8 mouse cellular contexts compared by ENCODE assay signal in genomic region chr8:120407701-120408240, GRCm38 (mm10).
DNase-seq lines count a peak whose midpoint lies in the region; ATAC-seq lines count a peak whose summit lies in the region.

No protein-coding gene starts in this region.

- no peak overlapping the region for H3K4me3 ChIP-seq in intestine, embryonic 15.5 days (replicated peaks)
- no peak overlapping the region for H3K4me3 ChIP-seq in lung, embryonic 15.5 days

- ATAC-seq in intestine, embryonic 15.5 days, result peak; percentile 53
- 0 out of 2 replicates have a peak, but pooled peaks have one; percentile 37 for ATAC-seq in lung, embryonic 15.5 days (ENCODE audit: borderline replicate concordance, extremely low read depth, low FRiP score, low TSS enrichment)

- H3K27ac ChIP-seq in intestine, embryonic 15.5 days, result peak overlapping the region; percentile 42; the same call in 1 of the 2 replicates
- H3K27ac ChIP-seq in lung, embryonic 15.5 days, result peak overlapping the region; percentile 66

- H3K36me3 ChIP-seq in intestine, embryonic 15.5 days, result no peaks in the 10 kb centered on the region
- no peaks in the 10 kb centered on the region for H3K36me3 ChIP-seq in lung, embryonic 15.5 days

- H3K4me2 ChIP-seq in intestine, embryonic 15.5 days (replicated peaks), result peak overlapping the region; percentile 12; the same call in 1 of the 2 replicates
- no peak overlapping the region for H3K4me2 ChIP-seq in lung, embryonic 15.5 days

- no peaks in the 10 kb centered on the region for H3K27me3 ChIP-seq in intestine, embryonic 15.5 days (replicated peaks)
- H3K27me3 ChIP-seq in lung, embryonic 15.5 days, result no peaks in the 10 kb centered on the region

- H3K4me1 ChIP-seq in intestine, embryonic 15.5 days (replicated peaks), result peaks cover 48% of the 10 kb centered on the region
- H3K4me1 ChIP-seq in lung, embryonic 15.5 days, result peaks cover 41% of the 10 kb centered on the region

- H3K9me3 ChIP-seq in intestine, embryonic 15.5 days, result no peaks in the 10 kb centered on the region
- no peaks in the 10 kb centered on the region for H3K9me3 ChIP-seq in lung, embryonic 15.5 days

- WGBS in intestine, embryonic 15.5 days, result 18% methylated on average over 9 of the region's 9 CpGs
- WGBS in lung, embryonic 15.5 days, result 7% methylated on average over 9 of the region's 9 CpGs

- no peak overlapping the region for H3K9ac ChIP-seq in intestine, embryonic 15.5 days
- H3K9ac ChIP-seq in lung, embryonic 15.5 days, result no peak overlapping the region

- DNase-seq in ES-CJ7 (ENCODE audit: low read depth, low spot score), result peak; percentile 92
- DNase-seq in c-Kit-negative CD71-positive TER-119-positive erythroid progenitor cells, embryonic 14.5 days (ENCODE audit: low read depth, low spot score), result peak; percentile 44
- peak; percentile 30 for DNase-seq in gastrocnemius, postnatal 25 days
- peak; percentile 54 for DNase-seq in retina, postnatal 7 days (ENCODE audit: low read depth, low spot score)
- no peak for DNase-seq in layer of hippocampus, postnatal 25 days (ENCODE audit: extremely low spot score in 1 of 2, low spot score in 1 of 2)
- DNase-seq in adrenal gland, adult 8-10 months, result no peak

Comparison
In these comparisons a context has a peak if more than half of its experiments do, and no peak if none do; other contexts are left out.
1. DNase-seq: peak in ES-CJ7 (single experiment), c-Kit-negative CD71-positive TER-119-positive erythroid progenitor cells, embryonic 14.5 days (single experiment), gastrocnemius, postnatal 25 days (single experiment) and retina, postnatal 7 days (single experiment); none in layer of hippocampus, postnatal 25 days (0 of 2) and adrenal gland, adult 8-10 months (single experiment).